Mouse (Mus musculus) gonadal fat pad, adult 2 months (tissue): ENCODE results near the gene Sh3tc1. TPM values are rescaled to one million over a fixed set of nuclear protein-coding genes. Genes with fewer than 3 reads are reported as not detected.

Source experiments
- polyA plus RNA-seq: library from polyadenylated mRNA; depleted of rRNA; stranded (reverse); fragments of >200 nt; gene quantifications from 2 replicates; pipeline ENCODE4 v1.2.3, GENCODE M21; 2012; rRNA removed

The Sh3tc1 gene
- polyA plus RNA-seq, 1 experiment = 17.0 TPM

Other genes starting within 250 kb of the Sh3tc1 start
- gene Cpz, start 214.3 kb downstream of the Sh3tc1 start, polyA plus RNA-seq = 26.1 and 29.9 TPM in 2 replicates
- gene Trmt44, start 164.9 kb downstream of the Sh3tc1 start, polyA plus RNA-seq = 5.9 and 7.0 TPM in 2 replicates
- gene Acox3, start 156.9 kb downstream of the Sh3tc1 start, polyA plus RNA-seq = 199 and 296 TPM in 2 replicates
- 183 and 267 TPM in 2 replicates for gene Htra3, start 60.2 kb downstream of the Sh3tc1 start, polyA plus RNA-seq
- gene Ablim2, start 17.9 kb upstream of the Sh3tc1 start, polyA plus RNA-seq = 18.3 and 20.7 TPM in 2 replicates
- 19.8 and 20.0 TPM in 2 replicates for gene Afap1, start 153.3 kb upstream of the Sh3tc1 start, polyA plus RNA-seq